Mouse (Mus musculus): ENCODE measurements around the gene Sec63. TPM values are rescaled to one million over a fixed set of nuclear protein-coding genes. Genes with fewer than 3 reads are reported as not detected.

Gene Sec63
- polyA plus RNA-seq, 1 experiment from 2014 or later, result 23.5 TPM

DNA sequence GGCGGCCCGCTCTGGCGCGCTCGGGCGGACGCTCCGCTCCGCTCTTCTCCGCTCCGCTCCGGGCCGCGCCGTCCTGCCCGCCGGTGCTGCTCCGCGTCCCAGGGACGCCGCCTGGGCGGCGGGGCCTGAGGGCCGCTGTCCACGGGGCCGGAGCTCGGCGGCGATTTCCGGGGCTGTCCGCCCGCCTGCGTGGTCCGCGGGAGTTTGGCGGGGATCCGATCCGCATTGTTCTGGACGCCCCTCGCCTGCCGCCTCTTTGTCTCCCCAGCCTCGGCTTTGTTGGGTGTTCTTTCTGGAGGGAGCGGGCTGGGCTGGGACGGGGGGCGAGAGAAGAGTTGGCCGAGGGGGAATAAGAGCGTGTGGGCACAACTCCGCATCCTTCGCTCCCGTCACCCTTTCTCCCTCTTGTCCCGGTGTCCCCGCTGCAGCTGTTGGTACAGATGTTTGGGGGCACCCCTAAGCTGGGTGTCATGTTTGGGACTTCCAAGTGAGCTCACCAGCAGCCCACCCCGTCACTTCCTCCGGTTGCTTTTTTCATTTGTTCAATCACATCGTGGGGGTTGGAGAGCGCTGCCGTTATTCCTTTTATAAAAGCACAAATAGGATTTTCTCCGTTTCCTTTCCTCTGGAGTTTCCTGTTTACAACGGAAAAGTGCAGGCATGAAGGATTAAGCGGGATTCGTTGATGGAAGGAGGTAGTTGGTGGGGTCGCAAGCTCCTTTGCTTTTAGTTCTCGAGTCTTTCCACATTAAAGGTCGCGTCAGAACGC is 789 bp downstream of the Sec63 start:
- Histone ChIP-seq H3K36me3 (peaks cover 5% of the 10 kb centered on the region), H3K4me3 (peak overlapping the region; percentile 96), H3K9me3 (no peaks in the 10 kb centered on the region), H3K27ac (peak overlapping the region; percentile 99), H3K4me1 (replicated peaks) (peaks cover 33% of the 10 kb centered on the region), H3K27me3 (ENCODE audit: insufficient read depth, poor library complexity, severe bottlenecking) (no peaks in the 10 kb centered on the region)
- under 1% methylated on average over 66 of the region's 66 CpGs for WGBS
- DNase-seq (ENCODE audit: low spot score), result peak; percentile 68

DNA sequence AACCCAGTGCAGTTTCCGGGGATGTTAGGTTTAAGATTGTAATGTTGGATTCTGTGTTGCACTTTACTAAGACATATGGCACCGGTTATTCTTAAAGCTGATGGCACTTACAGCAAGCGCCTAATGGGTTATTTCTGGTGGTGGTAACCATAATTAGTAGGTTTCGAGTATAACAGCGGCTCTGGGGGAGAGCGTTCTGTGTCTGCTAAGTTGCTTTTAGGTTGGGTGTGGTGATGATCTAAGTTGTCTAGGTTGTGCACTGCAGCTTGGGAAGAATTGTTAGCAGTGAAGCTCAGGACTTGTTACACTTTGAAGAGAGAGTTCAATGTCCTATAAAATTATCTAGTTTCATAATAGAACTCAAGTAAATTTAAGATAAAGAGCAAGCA is 1.4 kb downstream of the Sec63 start:
- Histone ChIP-seq H3K4me3 (peak overlapping the region; percentile 96), H3K4me1 (replicated peaks) (peaks cover 33% of the 10 kb centered on the region), H3K36me3 (peaks cover 8% of the 10 kb centered on the region), H3K27me3 (ENCODE audit: insufficient read depth, poor library complexity, severe bottlenecking) (no peaks in the 10 kb centered on the region), H3K27ac (peak overlapping the region; percentile 99), H3K9me3 (no peaks in the 10 kb centered on the region)
- WGBS, result 2% methylated on average over 6 of the region's 6 CpGs
- DNase-seq (ENCODE audit: low spot score), result no peak

DNA sequence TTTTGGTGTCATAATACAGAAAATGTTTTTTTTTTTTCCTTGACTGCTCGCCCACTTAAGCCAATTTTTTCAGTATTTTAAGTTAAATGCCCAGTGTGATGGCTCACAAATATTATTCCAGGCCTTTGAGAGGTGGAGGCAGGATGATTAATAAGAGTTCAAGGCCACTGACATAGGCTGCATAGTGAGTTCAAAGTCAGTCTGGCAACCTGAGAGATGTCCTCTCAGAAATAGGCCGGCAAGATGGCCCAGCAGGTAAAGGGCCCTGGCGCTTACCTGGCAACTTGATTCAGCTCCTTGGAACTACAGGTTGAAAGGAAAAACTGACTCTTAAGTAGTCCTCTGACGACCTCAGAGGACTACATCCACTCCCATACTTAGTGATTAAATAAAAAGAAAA is 1.9 kb downstream of the Sec63 start:
- DNase-seq (ENCODE audit: low spot score), result no peak
- Histone ChIP-seq H3K4me1 (replicated peaks) (peaks cover 33% of the 10 kb centered on the region), H3K27ac (no peak overlapping the region), H3K9me3 (no peaks in the 10 kb centered on the region), H3K4me3 (peak overlapping the region; percentile 96), H3K27me3 (ENCODE audit: insufficient read depth, poor library complexity, severe bottlenecking) (no peaks in the 10 kb centered on the region), H3K36me3 (peaks cover 8% of the 10 kb centered on the region)
- WGBS, result 52% methylated on average over 4 of the region's 4 CpGs

DNA sequence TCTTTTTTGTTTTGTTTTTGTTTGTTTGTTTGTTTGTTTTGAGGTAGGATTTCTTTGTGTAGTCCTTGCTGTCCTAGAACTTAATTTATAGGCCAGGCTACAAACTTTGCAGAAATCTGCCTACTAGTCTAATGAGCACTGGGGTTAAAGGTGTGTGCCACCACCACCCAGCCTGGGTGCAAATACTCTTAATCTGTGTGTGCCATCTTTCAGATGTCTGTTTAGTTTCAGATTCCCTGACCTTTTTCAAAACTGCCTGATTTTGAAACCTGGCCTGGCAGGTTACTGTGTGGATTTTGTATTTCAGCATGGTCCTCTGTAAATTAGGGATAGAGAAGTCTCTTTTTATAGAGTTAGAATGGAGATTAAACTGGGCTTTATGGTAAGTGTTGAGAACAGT is 4.0 kb downstream of the Sec63 start:
- Histone ChIP-seq H3K9me3 (no peaks in the 10 kb centered on the region), H3K4me1 (replicated peaks) (peaks cover 32% of the 10 kb centered on the region), H3K27ac (no peak overlapping the region), H3K27me3 (ENCODE audit: insufficient read depth, poor library complexity, severe bottlenecking) (no peaks in the 10 kb centered on the region), H3K36me3 (peaks cover 11% of the 10 kb centered on the region), H3K4me3 (no peak overlapping the region)
- DNase-seq (ENCODE audit: low spot score), result no peak

DNA sequence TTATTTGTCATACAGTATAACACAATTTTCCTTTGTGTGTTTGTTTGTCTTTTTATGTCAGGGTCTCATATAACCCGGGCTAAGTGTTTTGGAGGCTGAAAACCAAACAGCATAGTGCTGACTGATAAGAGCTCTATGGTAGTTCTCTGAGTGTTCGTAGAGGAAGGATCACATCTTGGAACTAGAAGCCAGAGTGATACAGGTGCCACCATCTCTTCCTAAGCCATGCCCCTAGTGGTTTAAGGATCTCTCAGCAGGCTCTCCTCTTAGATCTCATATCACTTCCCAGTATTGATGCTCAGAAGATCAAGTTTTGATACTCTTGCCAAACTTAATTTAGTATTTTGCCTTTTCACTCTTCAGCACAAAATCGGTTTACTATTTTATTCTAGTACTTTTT is 14.2 kb downstream of the Sec63 start:
- Histone ChIP-seq H3K27ac (no peak overlapping the region), H3K9me3 (no peaks in the 10 kb centered on the region), H3K27me3 (ENCODE audit: insufficient read depth, poor library complexity, severe bottlenecking) (no peaks in the 10 kb centered on the region), H3K4me1 (replicated peaks) (no peaks in the 10 kb centered on the region), H3K36me3 (no peaks in the 10 kb centered on the region), H3K4me3 (no peak overlapping the region)
- no peak for DNase-seq (ENCODE audit: low spot score)
- WGBS, result 88% methylated on average over 3 of the region's 3 CpGs

DNA sequence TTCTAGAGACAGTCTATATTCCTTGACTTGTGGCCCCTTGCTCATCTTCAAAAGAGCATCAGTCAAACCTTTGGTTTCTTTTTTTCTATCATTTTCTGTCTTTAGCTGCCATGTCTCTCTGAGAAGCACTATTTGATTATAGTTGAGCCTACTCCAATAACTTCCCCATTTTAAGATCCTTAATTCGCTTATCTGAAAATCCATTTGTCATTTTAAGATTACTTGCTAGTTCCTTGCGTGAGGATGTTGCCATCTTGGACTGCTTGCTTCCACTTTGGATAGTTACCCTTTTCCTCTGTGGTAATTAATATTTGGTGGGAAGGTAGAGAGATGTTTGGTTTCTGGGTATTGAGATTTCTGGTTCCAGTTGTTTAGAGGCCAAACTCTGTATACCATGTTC is 19.5 kb downstream of the Sec63 start:
- Histone ChIP-seq H3K4me3 (no peak overlapping the region), H3K36me3 (peaks cover 17% of the 10 kb centered on the region), H3K9me3 (no peaks in the 10 kb centered on the region), H3K27me3 (ENCODE audit: insufficient read depth, poor library complexity, severe bottlenecking) (no peaks in the 10 kb centered on the region), H3K27ac (no peak overlapping the region), H3K4me1 (replicated peaks) (no peaks in the 10 kb centered on the region)
- 97% methylated on average over 2 of the region's 2 CpGs for WGBS
- no peak for DNase-seq (ENCODE audit: low spot score)

DNA sequence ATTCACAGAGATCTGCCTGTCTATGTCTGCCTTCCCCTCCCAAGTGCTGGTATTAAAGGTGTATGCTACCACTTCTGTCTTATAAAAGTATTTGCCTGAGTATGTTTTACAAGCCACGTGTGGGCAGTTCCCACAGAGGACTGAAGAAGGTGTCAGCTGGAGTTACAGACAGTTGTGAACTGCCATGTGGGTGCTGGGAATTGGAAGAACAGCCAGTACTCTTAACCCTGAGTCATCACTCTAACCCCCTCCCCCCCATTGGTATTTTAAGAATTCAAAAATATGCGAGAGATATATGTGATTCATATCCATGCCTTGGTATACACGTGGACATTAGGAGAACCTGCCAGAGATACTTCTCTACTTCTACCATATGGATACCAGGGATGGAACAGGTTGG is 20.4 kb downstream of the Sec63 start:
- Histone ChIP-seq H3K36me3 (peaks cover 26% of the 10 kb centered on the region), H3K27me3 (ENCODE audit: insufficient read depth, poor library complexity, severe bottlenecking) (no peaks in the 10 kb centered on the region), H3K4me3 (no peak overlapping the region), H3K4me1 (replicated peaks) (no peaks in the 10 kb centered on the region), H3K9me3 (no peaks in the 10 kb centered on the region), H3K27ac (no peak overlapping the region)
- 78% methylated on average over 3 of the region's 3 CpGs for WGBS
- DNase-seq (ENCODE audit: low spot score), result no peak

DNA sequence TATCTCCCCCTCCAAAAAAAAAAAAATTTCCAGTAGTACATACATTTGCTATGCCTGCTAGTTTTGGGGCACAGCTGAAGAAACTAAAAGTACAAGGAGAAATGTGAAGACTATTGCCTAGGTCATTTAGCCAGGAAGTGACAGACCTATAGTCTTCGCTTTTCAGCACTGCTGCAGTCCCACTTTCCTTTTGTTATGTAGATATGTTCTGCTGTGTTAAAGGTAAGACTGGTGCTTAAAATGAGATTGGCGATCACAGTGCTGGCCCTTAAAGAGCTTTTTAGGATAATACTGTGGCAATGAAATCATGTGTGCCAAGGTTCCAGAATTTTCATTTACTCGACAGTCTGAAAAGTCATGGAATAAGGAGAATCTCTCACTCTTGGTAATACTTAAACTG is 39.6 kb downstream of the Sec63 start:
- 79% methylated on average over 3 of the region's 3 CpGs for WGBS
- no peaks in the 10 kb centered on the region for H3K4me1 ChIP-seq (replicated peaks)

DNA sequence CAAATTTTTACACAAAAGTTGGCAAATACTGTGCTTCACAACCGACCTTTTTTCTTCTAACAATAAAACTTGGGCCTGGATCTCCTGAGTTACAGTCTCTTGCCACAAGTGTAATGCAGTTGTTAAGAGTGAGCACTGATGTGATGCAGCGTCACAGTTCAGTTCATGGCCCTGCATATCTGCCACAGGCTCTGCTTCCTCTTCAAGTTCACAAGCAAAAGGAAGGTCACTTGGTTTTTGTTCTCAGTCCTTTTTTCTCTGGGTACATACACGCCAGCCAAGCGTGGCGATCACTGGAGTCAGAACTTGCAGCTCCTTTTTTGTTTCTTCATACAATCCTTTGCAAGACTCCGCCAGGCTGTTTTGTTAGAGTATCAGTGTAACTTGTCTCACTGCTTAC is 64.6 kb downstream of the Sec63 start:
- Histone ChIP-seq H3K4me1 (replicated peaks) (0 out of 2 replicates have a peak, but pooled peaks cover 9% of the 10 kb centered on the region), H3K27ac (no peak overlapping the region), H3K9me3 (no peaks in the 10 kb centered on the region), H3K4me3 (no peak overlapping the region), H3K27me3 (ENCODE audit: insufficient read depth, poor library complexity, severe bottlenecking) (no peaks in the 10 kb centered on the region), H3K36me3 (peaks cover 93% of the 10 kb centered on the region)
- no peak for DNase-seq (ENCODE audit: low spot score)
- WGBS, result 67% methylated on average over 6 of the region's 6 CpGs

More for the DNA sequence above, 39.6 kb downstream of the Sec63 start:
- H3K27me3 ChIP-seq (ENCODE audit: insufficient read depth, poor library complexity, severe bottlenecking), result no peaks in the 10 kb centered on the region
- peaks cover 99% of the 10 kb centered on the region for H3K36me3 ChIP-seq
- H3K9me3 ChIP-seq, result no peaks in the 10 kb centered on the region
- H3K27ac ChIP-seq, result no peak overlapping the region
- H3K4me3 ChIP-seq, result no peak overlapping the region
- DNase-seq (ENCODE audit: low spot score), result no peak

DNA sequence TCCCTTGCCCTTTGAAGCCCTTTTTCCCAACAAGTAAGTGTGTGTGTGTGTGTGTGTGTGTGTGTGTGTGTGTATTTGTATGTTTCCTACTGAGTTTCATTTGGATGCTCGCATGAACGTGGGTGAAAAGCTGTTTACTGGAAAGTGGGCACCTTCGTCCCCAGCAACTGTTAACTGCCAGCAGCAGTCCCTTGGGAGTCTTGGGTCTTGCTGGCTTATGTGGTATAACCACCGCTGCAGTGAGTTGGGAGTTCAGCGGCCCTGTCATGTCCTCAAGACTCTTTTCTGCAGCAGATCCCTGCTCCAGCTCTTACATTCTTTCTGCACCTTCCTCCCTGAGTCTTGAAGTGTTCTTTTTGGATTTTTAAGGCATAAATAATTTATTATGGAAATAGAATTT is 65.9 kb downstream of the Sec63 start:
- Histone ChIP-seq H3K9me3 (no peaks in the 10 kb centered on the region), H3K27ac (no peak overlapping the region), H3K36me3 (peaks cover 93% of the 10 kb centered on the region), H3K4me3 (no peak overlapping the region), H3K27me3 (ENCODE audit: insufficient read depth, poor library complexity, severe bottlenecking) (no peaks in the 10 kb centered on the region), H3K4me1 (replicated peaks) (0 out of 2 replicates have a peak, but pooled peaks cover 13% of the 10 kb centered on the region)
- 88% methylated on average over 5 of the region's 5 CpGs for WGBS
- DNase-seq (ENCODE audit: low spot score), result no peak

DNA sequence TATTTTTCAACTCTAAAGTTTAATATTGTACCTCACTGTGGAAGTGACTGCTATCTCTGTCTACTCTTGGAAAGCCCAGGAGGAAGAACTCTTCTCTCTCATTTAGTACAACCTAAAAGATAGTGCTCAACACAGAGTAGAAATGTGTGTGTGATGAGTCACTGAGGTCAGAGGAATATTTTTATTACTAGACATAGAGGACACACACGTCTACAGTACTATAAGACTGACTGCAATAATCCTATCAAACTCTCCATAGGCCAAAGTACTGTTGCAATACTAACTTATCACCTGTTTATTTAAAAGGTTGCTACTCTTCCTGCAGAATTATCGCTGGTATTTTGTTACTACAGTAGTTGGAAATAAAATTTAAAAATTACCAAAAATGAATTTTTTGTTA is 68.7 kb downstream of the Sec63 start:
- no peaks in the 10 kb centered on the region for H3K9me3 ChIP-seq
- no peak overlapping the region for H3K4me3 ChIP-seq
- H3K4me1 ChIP-seq (replicated peaks), result peaks cover 38% of the 10 kb centered on the region
- H3K27me3 ChIP-seq (ENCODE audit: insufficient read depth, poor library complexity, severe bottlenecking), result no peaks in the 10 kb centered on the region
- no peak overlapping the region for H3K27ac ChIP-seq
- WGBS, result 89% methylated on average over 2 of the region's 2 CpGs
- peaks cover 93% of the 10 kb centered on the region for H3K36me3 ChIP-seq
- DNase-seq (ENCODE audit: low spot score), result no peak

DNA sequence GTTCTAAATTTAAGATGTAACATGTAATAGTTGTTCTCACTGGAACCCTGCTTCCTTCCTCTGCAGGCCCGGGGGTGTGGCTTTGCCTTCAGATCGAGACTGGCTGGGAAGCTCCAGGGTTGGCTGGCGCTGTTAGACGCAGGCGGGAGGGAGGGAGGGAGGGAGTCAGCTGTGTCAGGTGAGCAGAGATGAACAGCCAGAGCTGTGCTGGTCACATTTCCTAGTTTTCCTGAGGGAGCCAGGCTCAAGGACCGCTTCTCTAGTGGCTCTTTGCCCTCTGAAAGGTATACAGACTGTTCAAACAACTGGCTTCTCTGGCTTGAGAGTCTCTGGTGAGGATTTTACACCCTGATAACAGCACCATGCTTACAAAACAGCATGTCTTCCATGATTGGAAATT is 69.1 kb downstream of the Sec63 start:
- Histone ChIP-seq H3K9me3 (no peaks in the 10 kb centered on the region), H3K27me3 (ENCODE audit: insufficient read depth, poor library complexity, severe bottlenecking) (no peaks in the 10 kb centered on the region), H3K4me1 (replicated peaks) (peaks cover 40% of the 10 kb centered on the region), H3K36me3 (peaks cover 93% of the 10 kb centered on the region), H3K27ac (no peak overlapping the region), H3K4me3 (no peak overlapping the region)
- 61% methylated on average over 6 of the region's 6 CpGs for WGBS
- DNase-seq (ENCODE audit: low spot score), result no peak

DNA sequence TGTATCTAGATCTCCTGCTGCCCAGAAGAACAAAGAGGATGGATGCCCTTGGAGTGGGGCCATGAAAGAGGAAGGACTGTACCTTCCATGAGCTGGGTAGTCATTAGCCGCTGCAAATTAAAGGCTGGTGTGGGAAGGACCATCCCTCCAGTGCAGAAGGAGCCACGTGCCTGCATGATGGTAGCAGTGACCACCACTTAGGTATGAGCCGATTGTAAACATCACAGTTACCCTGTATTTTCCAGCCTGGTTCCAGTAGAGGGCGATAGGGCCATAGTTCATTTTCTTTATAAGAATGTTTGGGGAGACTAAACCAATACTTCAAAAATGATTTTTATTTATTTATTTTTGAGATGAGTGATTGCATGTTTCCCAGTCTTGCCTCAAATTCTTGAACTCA is 71.4 kb downstream of the Sec63 start:
- Histone ChIP-seq H3K4me3 (no peak overlapping the region), H3K36me3 (peaks cover 97% of the 10 kb centered on the region), H3K9me3 (no peaks in the 10 kb centered on the region), H3K27ac (no peak overlapping the region), H3K27me3 (ENCODE audit: insufficient read depth, poor library complexity, severe bottlenecking) (no peaks in the 10 kb centered on the region), H3K4me1 (replicated peaks) (peaks cover 32% of the 10 kb centered on the region)
- DNase-seq (ENCODE audit: low spot score), result no peak
- WGBS, result 57% methylated on average over 4 of the region's 4 CpGs
